Mouse (Mus musculus) heart, postnatal 0 days (tissue): ENCODE results near the gene Fam120b. TPM values are rescaled to one million over a fixed set of nuclear protein-coding genes. Genes with fewer than 3 reads are reported as not detected.

Source experiments
- ATAC-seq: fragments of 200-750 bp; cut with Nextera tagmentation; 2 replicates; pipeline ENCODE4 v1.8.0; 2017; ENCODE audit warnings: low read depth, moderate number of reproducible peaks, moderate library complexity; ENCODE audit not compliant: insufficient read depth
- DNase-seq: peaks from one replicate; pipeline ENCODE4 v3.0.0-alpha.2; 2016; ENCODE audit warnings: low spot score
- H3K27ac ChIP-seq: fragments of 300-500 bp; sonication (generic); 2 replicates; pipeline ENCODE4 v1.5.1; 2014; ENCODE audit warnings: low read depth, mild to moderate bottlenecking
- H3K27me3 ChIP-seq: fragments of 300-500 bp; sonication (generic); 2 replicates; pipeline ENCODE4 v1.6.1; 2014; ENCODE audit warnings: low read length, mixed read lengths; ENCODE audit not compliant: control insufficient read depth, insufficient read depth
- H3K36me3 ChIP-seq: fragments of 300-500 bp; sonication (generic); replicated peaks from 2 replicates; pipeline ENCODE4 v1.6.1; 2014; ENCODE audit warnings: low read length, mixed read lengths; ENCODE audit not compliant: control insufficient read depth, insufficient read depth
- H3K4me1 ChIP-seq: fragments of 300-500 bp; sonication (generic); 2 replicates; pipeline ENCODE4 v1.6.1; 2014; ENCODE audit warnings: antibody characterized with exemption; ENCODE audit not compliant: control insufficient read depth, insufficient read depth
- H3K4me2 ChIP-seq: fragments of 300-500 bp; sonication (generic); 2 replicates; pipeline ENCODE4 v1.6.1; 2014; ENCODE audit warnings: low read depth, mild to moderate bottlenecking, low read length, moderate library complexity
- H3K4me3 ChIP-seq: fragments of 300-500 bp; sonication (generic); 2 replicates; pipeline ENCODE4 v1.5.1; 2014; ENCODE audit warnings: low read depth, low read length
- H3K9ac ChIP-seq: fragments of 300-500 bp; sonication (generic); replicated peaks from 2 replicates; pipeline ENCODE4 v1.6.1; 2014; ENCODE audit warnings: low read depth, low read length, mixed read lengths
- H3K9me3 ChIP-seq: fragments of 300-500 bp; sonication (generic); replicated peaks from 2 replicates; pipeline ENCODE4 v1.6.1; 2016; ENCODE audit warnings: low read length; ENCODE audit not compliant: control insufficient read depth
- CTCF ChIP-seq: IDR thresholded peaks from 2 replicates; pipeline ENCODE4 v1.5.1; 2016; ENCODE audit warnings: antibody characterized with exemption, control low read depth, low read depth
- EP300 ChIP-seq: IDR thresholded peaks from 2 replicates; pipeline ENCODE4 v1.6.1; 2016; ENCODE audit warnings: antibody characterized with exemption, low read depth
- WGBS: fragments of 180-500 bp; shearing (Covaris S2); extraction: QIAGEN DNeasy Blood & Tissue Kit; methylation state at CpG from one replicate; pipeline ENCODE4 v1.1.7; 2014; 5-methylcytosine and 5-hydroxymethylcytosine counted together
- polyA plus RNA-seq: library from polyadenylated mRNA; unstranded; fragments of >200 nt; fragmentation: Nextera tagmentation; extraction: Ambion mirVana; gene quantifications from 2 replicates; pipeline ENCODE4 v1.2.1, GENCODE M21; 2015
- total RNA-seq: library from RNA; depleted of rRNA; stranded (reverse); fragments of >200 nt; gene quantifications from 2 replicates; pipeline ENCODE4 v1.2.3, GENCODE M21; 2014; ENCODE audit warnings: low replicate concordance

The Fam120b gene
- total and polyA plus RNA-seq, 2 experiments from 2014 or later: 10.5 to 10.9 TPM

DNA sequence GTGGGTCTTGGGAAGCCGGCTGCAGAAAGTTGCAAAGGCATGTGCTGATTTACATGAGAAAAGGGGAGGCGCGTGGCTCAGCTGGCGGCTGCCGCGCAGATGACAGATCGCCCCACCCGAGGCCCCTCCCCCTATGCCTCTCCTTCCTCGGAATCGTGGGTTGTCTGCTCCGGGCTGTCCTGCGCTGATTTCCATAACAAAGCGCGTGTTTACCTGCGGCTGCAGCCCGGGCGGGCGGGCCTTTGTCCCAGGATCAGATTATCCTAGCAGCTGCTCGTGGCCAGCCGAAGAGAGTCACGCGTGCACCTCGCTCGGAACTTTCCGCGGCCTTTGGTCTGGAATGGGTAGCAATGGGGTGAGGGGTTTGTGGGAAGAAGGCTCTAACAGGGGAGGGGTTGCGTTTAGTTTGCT lies 15.4 kb upstream of the Fam120b start:
- H3K4me3 ChIP-seq: peak overlapping the region; percentile 33
- H3K27ac ChIP-seq: no peak overlapping the region
- TF ChIP-seq EP300 (no peak), CTCF (no peak)
- 0% methylated on average over 27 of the region's 27 CpGs for WGBS
- H3K36me3 ChIP-seq: no peaks in the 10 kb centered on the region
- DNase-seq (no peak), ATAC-seq (no peak)
- H3K4me1 ChIP-seq: 0 out of 2 replicates have a peak, but pooled peaks cover 8% of the 10 kb centered on the region
- no peak overlapping the region for H3K9ac ChIP-seq
- H3K4me2 ChIP-seq: peak overlapping the region; percentile 64
- no peaks in the 10 kb centered on the region for H3K9me3 ChIP-seq
- H3K27me3 ChIP-seq: peaks cover 65% of the 10 kb centered on the region

DNA sequence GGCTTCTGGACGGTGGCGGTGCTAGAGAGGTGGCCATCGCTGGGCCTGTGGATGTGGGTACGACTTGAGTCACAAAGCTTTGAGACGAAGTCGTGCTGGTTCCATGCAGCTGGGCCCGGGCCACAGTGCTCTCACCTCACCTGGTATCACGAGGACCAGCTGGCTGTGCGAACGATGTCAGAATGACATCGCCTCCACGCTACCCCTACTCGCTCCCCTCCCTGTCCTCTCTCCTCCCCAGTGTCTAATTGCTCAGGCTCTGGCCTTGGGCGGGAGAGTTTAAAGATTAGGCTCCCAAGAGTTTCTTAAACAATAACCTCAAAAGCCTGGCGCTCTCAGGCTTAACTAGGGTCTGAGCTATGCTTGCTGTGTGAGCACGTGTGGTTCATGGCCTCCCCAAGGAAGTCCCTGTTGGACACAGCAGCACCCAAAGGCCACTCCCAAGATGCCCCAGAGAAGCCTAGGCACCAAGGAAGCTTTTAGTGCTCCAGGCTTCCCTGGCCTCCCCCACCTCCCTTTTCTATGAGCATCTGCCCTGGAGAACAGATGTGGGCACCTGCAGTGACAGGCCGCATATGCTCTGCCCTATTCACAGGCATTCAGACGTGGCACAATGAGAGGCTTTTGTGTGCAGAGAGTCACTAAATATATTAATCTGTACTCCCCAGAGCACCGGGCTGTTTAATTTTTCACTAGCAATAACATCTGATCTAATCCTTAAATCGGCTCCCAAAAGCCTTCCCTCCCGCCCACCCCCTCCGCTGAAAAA lies 14.7 kb upstream of the Fam120b start:
- Histone ChIP-seq H3K9me3 (no peaks in the 10 kb centered on the region), H3K4me1 (0 out of 2 replicates have a peak, but pooled peaks cover 8% of the 10 kb centered on the region), H3K4me3 (peak overlapping the region; percentile 33), H3K9ac (no peak overlapping the region), H3K4me2 (peak overlapping the region; percentile 64), H3K27me3 (peaks cover 61% of the 10 kb centered on the region), H3K36me3 (no peaks in the 10 kb centered on the region), H3K27ac (no peak overlapping the region)
- ATAC-seq (no peak), DNase-seq (no peak)
- TF ChIP-seq EP300 (no peak), CTCF (no peak)
- WGBS: 22% methylated on average over 22 of the region's 22 CpGs

DNA sequence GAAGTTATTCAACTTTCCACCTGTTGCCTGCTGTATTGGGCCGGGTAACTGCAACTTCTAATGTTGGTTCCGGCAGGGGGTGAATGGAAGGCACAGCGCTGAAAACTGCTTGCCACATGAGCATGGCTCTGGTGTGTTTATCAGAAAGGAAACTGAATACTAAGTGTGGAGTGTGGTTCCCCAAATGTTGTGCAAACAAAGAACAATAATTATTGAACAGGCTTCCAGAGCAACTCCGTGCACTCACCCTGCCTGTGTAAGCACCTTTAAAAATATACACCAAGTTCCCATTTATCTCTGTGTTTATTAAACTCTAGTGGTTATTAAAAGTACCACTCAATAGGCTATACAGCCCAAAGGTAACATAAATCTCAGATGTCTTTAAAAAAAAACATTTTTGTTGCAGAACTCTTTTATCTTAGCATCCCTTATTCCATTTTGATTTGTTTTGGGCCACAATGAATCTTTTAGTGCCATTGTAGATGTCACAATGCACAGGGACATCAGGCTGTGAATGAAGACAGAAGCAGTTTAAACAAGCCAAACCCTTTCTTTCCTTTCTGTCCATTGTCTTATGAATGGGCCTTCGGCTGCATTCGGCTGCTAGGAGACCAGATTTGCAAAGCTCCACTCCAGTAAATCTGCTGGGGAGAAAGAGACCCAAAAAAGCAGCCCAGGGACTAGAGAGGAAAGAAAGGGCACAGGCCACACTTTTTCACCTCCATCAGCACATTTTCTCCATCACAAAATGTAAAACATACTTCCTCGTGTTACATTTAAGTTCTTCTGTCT lies 13.9 kb upstream of the Fam120b start:
- no peak for DNase-seq
- TF ChIP-seq CTCF (no peak), EP300 (no peak)
- no peak overlapping the region for H3K4me3 ChIP-seq
- no peaks in the 10 kb centered on the region for H3K36me3 ChIP-seq
- peaks cover 59% of the 10 kb centered on the region for H3K27me3 ChIP-seq
- H3K27ac ChIP-seq: no peak overlapping the region
- WGBS: 57% methylated on average over 7 of the region's 7 CpGs
- H3K9me3 ChIP-seq: no peaks in the 10 kb centered on the region
- H3K4me2 ChIP-seq: no peak overlapping the region
- no peak for ATAC-seq
- H3K9ac ChIP-seq: no peak overlapping the region
- 0 out of 2 replicates have a peak, but pooled peaks cover 8% of the 10 kb centered on the region for H3K4me1 ChIP-seq

DNA sequence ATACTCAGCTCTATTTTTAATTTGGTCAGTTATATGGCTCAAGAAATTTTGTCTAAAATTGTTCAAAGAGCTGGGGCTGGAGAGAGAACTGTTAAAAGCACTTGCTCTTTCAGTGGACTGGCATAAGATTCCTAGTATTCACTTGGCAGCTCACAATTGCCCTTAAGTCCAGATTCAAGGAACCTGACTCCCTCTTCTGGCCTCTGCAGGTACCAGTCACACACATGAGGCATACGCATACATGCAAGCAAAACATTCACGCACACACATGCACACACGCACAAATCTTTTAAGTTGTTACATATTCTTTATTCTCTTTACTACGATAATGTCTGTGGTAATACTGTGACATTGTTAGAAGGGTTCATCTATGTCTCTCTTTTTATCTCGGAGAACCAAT lies 12.6 kb upstream of the Fam120b start:
- 0 out of 2 replicates have a peak, but pooled peaks cover 8% of the 10 kb centered on the region for H3K4me1 ChIP-seq
- no peak overlapping the region for H3K4me2 ChIP-seq
- H3K27ac ChIP-seq: no peak overlapping the region
- no peak for TF ChIP-seq CTCF
- no peak for TF ChIP-seq EP300
- no peaks in the 10 kb centered on the region for H3K9me3 ChIP-seq
- ATAC-seq: no peak
- no peak overlapping the region for H3K4me3 ChIP-seq
- WGBS: 93% methylated on average over 5 of the region's 5 CpGs
- peaks cover 48% of the 10 kb centered on the region for H3K27me3 ChIP-seq
- no peak overlapping the region for H3K9ac ChIP-seq
- no peak for DNase-seq
- no peaks in the 10 kb centered on the region for H3K36me3 ChIP-seq

DNA sequence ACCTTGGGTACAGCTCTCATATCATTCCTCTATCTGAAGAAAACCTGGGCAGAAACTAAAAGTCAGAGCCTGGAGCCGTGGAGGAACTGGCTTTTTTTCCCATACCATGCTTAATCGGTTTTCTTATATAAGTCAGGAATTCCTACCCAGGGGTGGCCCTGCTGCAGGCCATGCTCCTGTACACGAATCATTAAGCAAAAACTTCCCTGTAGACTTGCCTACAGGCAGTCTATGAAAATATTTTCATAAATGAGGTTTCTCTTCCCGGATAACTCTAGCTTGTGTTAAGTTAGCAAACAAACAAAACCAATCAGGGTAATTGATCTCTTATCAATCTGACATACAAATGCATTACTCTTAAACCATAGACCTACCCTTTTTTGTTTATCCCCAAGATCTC lies 7.1 kb upstream of the Fam120b start:
- no peaks in the 10 kb centered on the region for H3K9me3 ChIP-seq
- H3K4me2 ChIP-seq: no peak overlapping the region
- H3K9ac ChIP-seq: no peak overlapping the region
- ATAC-seq: no peak
- H3K4me1 ChIP-seq: no peaks in the 10 kb centered on the region
- no peak for DNase-seq
- no peak overlapping the region for H3K4me3 ChIP-seq
- 65% methylated on average over 4 of the region's 4 CpGs for WGBS
- TF ChIP-seq EP300 (no peak), CTCF (no peak)
- no peaks in the 10 kb centered on the region for H3K36me3 ChIP-seq
- H3K27ac ChIP-seq: no peak overlapping the region
- H3K27me3 ChIP-seq: 0 out of 2 replicates have a peak, but pooled peaks cover 7% of the 10 kb centered on the region
